Mouse (Mus musculus) adrenal gland, postnatal 25 days (tissue): ENCODE results near the gene Tmprss11g. TPM values are rescaled to one million over a fixed set of nuclear protein-coding genes. Genes with fewer than 3 reads are reported as not detected.

Source experiments
- DNase-seq: peaks from one replicate; pipeline ENCODE4 v3.0.0; 2021; ENCODE audit warnings: mixed read lengths
- long read RNA-seq: library from polyadenylated mRNA; stranded (forward); transcript quantifications from one replicate; pipeline ENCODE4 v2.0.0, GENCODE M21; 2021
- total RNA-seq: library from RNA; stranded (reverse); gene quantifications from 2 replicates; pipeline ENCODE4 v1.2.3, GENCODE M21; 2021

The Tmprss11g gene
- not detected in 2 replicates for total RNA-seq
- long read RNA-seq: 0 reads

DNA sequence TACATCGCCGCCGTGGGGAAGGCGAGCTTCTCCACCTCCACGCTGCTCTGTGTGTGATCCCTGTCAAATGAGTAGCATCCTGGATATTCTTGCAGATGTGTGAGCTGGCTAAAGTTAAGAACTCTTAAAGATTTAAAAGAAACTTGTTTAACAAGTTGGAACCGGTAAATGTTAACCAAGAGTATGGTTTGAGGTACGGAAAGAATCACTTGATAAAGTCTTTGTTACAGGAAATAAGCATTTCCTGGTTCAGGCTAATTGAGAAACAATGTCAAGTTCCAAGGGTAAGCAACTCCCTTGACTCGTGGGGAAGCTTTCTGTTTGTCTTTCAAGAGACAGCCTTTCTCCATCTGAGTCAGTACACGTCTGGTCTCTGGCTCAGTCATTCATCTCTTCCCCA, at the start of gene Tmprss11g:
TSS of gene Tmprss11g (minus strand) at position 101 of the 400 bp plus-strand sequence.
- DNase-seq: no peak

DNA sequence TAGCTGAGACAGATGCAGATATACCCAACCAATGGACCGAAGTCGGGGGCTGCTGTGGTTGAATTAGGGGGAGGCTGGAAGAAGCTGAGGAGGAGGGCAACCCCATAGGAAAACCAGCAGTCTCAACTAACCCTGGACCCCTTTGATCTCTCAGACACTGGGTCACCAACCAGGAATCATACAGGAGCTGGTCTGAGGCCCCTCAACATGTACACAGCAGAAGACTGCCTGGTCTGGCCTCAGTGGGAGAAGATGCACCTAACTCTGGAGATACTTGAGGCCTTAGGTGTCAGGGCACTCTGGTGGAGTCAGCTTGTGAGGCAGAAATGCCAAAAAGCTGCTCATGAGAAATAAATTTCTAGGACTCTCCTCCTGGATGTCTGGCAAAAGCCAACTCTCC, 28.3 kb upstream of the Tmprss11g start:
- DNase-seq: no peak

DNA sequence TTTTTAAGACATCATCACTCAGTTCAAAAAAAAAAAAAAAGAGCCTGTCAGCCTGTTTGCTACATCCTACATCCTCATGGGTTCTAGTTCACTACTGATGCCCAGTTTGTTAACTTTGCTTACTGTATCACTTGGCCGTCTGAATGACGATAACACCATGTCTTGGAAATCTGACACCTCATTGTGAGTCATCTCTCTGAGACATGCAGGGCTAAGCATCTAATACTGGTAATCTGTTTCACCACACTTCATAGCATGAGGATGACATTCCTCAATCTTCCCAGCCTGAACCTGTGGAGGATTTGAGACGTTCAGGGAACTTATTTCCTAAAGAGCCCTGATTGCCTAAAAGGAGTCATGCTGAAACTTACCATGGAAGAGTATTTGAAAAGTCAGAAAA, 22.2 kb upstream of the Tmprss11g start:
- no peak for DNase-seq

DNA sequence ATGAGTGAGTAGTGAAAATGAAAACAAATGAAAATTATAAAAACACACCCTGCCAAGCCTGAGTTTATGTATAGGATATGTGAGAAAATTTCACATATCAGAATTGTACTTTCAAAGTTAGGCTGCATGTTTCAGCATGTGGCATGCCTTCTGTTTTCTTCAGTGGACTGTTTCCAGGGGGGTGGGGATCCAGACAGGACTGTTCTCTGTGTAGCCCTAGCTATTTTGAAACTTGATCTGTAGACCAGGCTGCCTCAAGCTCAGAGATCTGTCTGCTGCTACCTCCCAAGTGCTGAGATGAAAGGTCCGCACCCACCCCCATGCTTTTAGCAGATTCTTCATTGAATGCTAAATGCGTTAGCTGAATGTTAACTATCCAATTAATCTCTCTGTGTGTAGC, 10.3 kb upstream of the Tmprss11g start:
- DNase-seq: no peak

DNA sequence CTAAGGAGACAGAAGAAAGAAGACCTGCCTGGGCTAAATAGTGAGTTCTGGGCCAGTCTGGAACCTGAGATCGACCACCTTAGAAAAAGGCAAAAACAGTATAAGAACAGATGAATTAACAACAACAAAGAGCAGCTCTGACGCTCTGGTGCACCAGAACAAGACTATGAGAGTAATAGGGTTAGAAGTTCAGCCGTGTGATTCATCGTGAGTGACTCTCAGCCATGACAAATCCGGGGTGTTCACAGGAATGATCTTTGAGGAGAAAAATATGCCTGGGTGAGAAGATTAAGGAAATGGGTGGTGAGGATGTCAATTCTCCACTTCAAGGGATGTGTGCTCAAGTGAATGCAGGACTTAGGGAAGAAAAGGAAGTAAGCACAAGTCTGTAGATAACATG, 6.9 kb downstream of the Tmprss11g start:
- no peak for DNase-seq

DNA sequence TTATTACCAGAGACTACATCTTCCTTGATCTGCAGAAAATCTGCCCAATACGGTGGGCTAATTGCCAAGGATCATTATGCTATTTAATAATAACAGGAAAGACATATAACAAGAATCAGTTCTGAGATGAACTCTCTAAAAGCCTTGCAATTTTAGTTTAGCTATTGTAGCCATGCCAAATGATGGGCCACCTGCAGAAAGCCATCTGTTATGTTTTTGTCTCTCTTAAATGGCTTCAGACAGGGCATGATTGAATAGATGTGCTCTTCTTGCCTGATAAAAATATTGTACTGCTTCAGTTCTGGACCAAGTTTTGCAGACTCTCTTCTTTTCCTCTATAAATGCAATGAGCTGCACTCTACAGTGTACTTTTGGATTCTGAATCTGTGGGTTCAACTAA, 24.9 kb downstream of the Tmprss11g start:
- no peak for DNase-seq

DNA sequence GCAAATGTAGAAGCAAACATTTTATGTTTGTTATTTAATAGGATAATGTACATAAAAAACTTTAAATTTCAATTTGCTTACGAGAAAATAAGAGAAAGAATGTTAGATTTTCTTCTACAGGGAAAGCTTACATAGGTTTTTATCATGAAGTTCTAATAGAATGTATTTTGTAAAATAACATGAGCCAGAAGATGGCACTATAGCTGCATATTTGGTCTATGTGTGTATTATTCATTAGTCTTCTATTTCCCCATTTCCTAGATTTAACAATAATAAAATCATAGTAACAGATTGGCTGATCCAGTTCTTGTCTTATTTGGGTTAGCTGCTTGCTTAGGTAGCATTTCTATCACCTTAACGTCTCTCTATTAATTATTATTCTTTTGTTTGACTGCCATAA, 35.8 kb downstream of the Tmprss11g start:
- DNase-seq: no peak

DNA sequence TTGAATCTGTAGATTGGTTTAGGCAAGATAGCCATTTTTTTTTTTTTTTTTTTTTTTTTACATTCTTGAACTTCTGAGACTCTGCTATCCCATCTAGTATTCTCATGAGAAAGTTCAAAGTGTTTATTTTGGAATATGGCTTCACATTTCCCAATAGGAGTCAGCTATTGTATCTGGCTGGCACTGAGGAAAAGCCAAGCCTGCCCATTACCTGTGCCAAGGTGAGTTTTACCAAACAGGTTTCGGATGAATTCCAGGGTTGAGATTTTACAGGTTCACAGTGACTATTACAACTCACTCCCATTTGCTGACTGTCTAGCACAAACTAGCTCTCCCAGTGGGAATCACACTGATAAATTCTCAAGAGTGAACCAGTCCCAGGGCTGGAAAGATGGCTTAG, 36.4 kb downstream of the Tmprss11g start:
- no peak for DNase-seq

DNA sequence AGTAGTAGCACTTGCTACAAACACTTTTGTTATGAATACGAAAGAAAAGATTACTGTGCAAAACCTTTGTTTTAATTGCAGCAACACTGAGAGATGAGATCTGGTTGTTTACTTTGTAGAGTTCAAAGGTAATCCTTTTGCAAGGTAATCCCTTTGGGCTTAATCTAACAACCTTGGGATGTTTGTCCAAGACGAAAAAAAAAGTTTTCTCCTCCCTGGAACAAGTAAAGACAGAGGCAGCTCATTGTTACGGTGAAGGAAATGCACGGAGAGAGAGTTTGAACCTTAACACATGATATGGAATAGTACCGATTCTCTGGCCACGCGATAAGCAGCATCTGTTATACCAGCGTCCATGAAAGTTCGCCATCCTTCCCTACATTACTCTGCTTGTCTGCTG, 44.5 kb downstream of the Tmprss11g start:
- DNase-seq: no peak

DNA sequence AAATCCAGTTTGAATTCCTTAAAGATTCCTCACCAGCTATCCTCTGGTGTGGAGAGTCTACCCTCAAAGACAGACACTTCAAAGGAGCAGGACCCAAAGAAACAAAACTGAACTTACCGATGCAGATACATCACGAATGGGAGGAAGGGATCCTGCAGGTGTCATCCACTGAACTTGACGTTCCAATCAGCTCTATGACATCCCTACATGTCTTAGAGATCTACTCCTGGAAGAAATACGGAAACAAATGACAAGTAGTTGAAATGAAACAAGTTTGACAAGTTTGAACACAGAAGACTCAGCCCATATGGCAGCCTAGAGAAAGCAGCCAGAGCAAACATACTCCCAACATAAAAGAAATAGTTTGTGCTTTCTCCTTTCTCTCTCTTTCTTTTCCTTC, 49.5 kb downstream of the Tmprss11g start, which contains the start of gene Tmprss11a:
TSS of gene Tmprss11a (minus strand) at position 101 of the 400 bp plus-strand sequence.
- no peak for DNase-seq

DNA sequence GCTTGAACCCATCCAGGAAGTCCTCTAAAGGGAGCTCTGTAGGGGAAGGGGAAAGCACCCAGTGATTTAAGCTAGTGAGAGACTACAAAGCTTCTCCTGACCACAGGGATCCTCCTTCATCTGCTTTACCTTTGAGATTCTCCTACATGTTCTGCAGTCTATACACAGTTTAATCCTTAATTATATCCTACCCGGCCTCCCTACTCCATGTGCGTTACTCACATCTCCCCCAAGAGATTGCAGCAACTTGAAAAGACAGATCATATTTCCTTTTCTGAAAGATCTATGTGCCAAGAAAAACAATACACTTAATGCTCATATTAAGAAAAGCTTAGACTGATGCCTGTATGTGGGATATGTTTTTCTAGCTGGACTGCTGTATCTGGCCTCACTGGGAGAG, 79.1 kb downstream of the Tmprss11g start:
- DNase-seq: no peak

DNA sequence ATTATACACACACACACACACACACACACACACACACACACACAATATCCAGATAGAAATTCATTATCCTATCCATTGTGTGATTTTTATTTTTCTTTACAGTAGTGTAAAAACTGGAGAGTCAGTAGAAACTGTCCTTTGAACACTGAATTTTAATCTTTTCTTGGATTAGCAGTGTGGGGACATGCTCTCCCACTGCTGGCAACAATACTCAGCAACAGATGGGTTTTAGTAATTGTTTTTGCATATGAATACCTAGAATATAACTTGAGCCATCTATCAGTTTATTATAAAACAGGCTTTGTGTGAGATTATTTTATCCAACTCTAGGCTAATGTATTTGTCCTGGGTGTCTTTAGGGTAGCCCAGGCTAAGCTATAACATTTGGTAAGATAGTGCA, 79.9 kb downstream of the Tmprss11g start:
- no peak for DNase-seq

Other genes starting within 250 kb of the Tmprss11g start
- gene Tmprss11c, start 229.3 kb downstream of the Tmprss11g start, total RNA-seq: not detected in 2 replicates
- not detected in 2 replicates for gene Tmprss11d, start 145.2 kb downstream of the Tmprss11g start, total RNA-seq
- not detected in 2 replicates for gene Tmprss11a, start 49.6 kb downstream of the Tmprss11g start, total RNA-seq
- gene Tmprss11f, start 113.8 kb upstream of the Tmprss11g start, total RNA-seq: not detected in 2 replicates
- gene Tmprss11b, start 157.8 kb upstream of the Tmprss11g start, total RNA-seq: not detected in 2 replicates
- gene Tmprss11e, start 227.2 kb upstream of the Tmprss11g start, total RNA-seq: not detected in 2 replicates